Mouse (Mus musculus) ES-Bruce4 (cell line): ENCODE measurements around the gene Ctdsp1. TPM values are rescaled to one million over a fixed set of nuclear protein-coding genes. Genes with fewer than 3 reads are reported as not detected.

Experiments used
- H3K27ac ChIP-seq: 2 replicates; pipeline ENCODE4 v1.5.1; 2012; ENCODE audit warnings: low read length, inconsistent platforms; ENCODE audit not compliant: insufficient read depth
- H3K27me3 ChIP-seq: 2 replicates; pipeline ENCODE4 v1.6.1; 2012; ENCODE audit warnings: mild to moderate bottlenecking, low read length, inconsistent platforms; ENCODE audit not compliant: control insufficient read depth, poor library complexity, insufficient read depth, severe bottlenecking
- H3K36me3 ChIP-seq: 2 replicates; pipeline ENCODE4 v1.6.1; 2012; ENCODE audit warnings: inconsistent platforms, mild to moderate bottlenecking, low read length, moderate library complexity; ENCODE audit not compliant: control insufficient read depth, poor library complexity, insufficient read depth, severe bottlenecking
- H3K4me1 ChIP-seq: one replicate; pipeline ENCODE4 v1.8.1; 2011; ENCODE audit warnings: low read length; ENCODE audit not compliant: control insufficient read depth, insufficient read depth
- H3K4me3 ChIP-seq: 2 replicates; pipeline ENCODE4 v1.5.1; 2011; ENCODE audit warnings: low read depth, mild to moderate bottlenecking, low read length
- H3K9ac ChIP-seq: 2 replicates; pipeline ENCODE4 v1.6.1; 2012; ENCODE audit warnings: low read depth, mild to moderate bottlenecking, inconsistent platforms; ENCODE audit not compliant: poor library complexity, severe bottlenecking
- H3K9me3 ChIP-seq: replicated peaks from 2 replicates; pipeline ENCODE4 v1.6.1; 2012; ENCODE audit warnings: mild to moderate bottlenecking, low read length, inconsistent platforms; ENCODE audit not compliant: control insufficient read depth, poor library complexity, insufficient read depth, severe bottlenecking
- CTCF ChIP-seq: IDR thresholded peaks from one replicate; pipeline ENCODE4 v1.8.1; 2011; ENCODE audit warnings: low read depth, low read length
- EP300 ChIP-seq: IDR thresholded peaks from 2 replicates; pipeline ENCODE4 v1.6.1; 2011; ENCODE audit warnings: low read depth, low read length; ENCODE audit not compliant: insufficient read depth
- POLR2A ChIP-seq: IDR thresholded peaks from one replicate; pipeline ENCODE4 v1.8.1; 2011; ENCODE audit warnings: low read length; ENCODE audit not compliant: insufficient read depth
- polyA plus RNA-seq: library from polyadenylated mRNA; stranded (reverse); fragments of >200 nt; gene quantifications from 2 replicates; pipeline ENCODE4 v1.2.4, GENCODE M21; 2011; ENCODE audit warnings: low read depth; ENCODE audit not compliant: missing spikeins, insufficient read depth, insufficient read length

Ctdsp1 gene
- polyA plus RNA-seq, 1 experiment, result 28.6 TPM

- Histone ChIP-seq H3K9me3 (no peaks in the 10 kb centered on the region), H3K4me1 (peaks cover 8% of the 10 kb centered on the region), H3K4me3 (peak overlapping the region; percentile 54), H3K9ac (peak overlapping the region; percentile 49), H3K27me3 (no peaks in the 10 kb centered on the region), H3K27ac (peak overlapping the region; percentile 70), H3K36me3 (no peaks in the 10 kb centered on the region)
- TF ChIP-seq CTCF (no peak), EP300 (no peak), POLR2A (no peak)
These were observed 3.8 kb upstream of the Ctdsp1 start for GRCm38 (mm10) chr1:74387386-74387988.

GRCm38 (mm10) chr1:74388398-74388920 is 2.9 kb upstream of the Ctdsp1 start:
- TF ChIP-seq EP300 (no peak), CTCF (no peak), POLR2A (no peak)
- Histone ChIP-seq H3K36me3 (no peaks in the 10 kb centered on the region), H3K9ac (no peak overlapping the region), H3K9me3 (no peaks in the 10 kb centered on the region), H3K4me1 (peaks cover 5% of the 10 kb centered on the region), H3K27ac (no peak overlapping the region), H3K4me3 (no peak overlapping the region), H3K27me3 (no peaks in the 10 kb centered on the region)

- H3K9me3 ChIP-seq, result no peaks in the 10 kb centered on the region
- peaks cover 3% of the 10 kb centered on the region; the same call in 1 of the 2 replicates for H3K36me3 ChIP-seq
- no peaks in the 10 kb centered on the region for H3K4me1 ChIP-seq
- TF ChIP-seq EP300 (no peak), POLR2A (no peak), CTCF (no peak)
- peak overlapping the region; percentile 97 for H3K9ac ChIP-seq
- no peaks in the 10 kb centered on the region for H3K27me3 ChIP-seq
- H3K4me3 ChIP-seq, result peak overlapping the region; percentile 51
- 0 out of 2 replicates have a peak overlapping the region, but pooled peaks have one; percentile 3 for H3K27ac ChIP-seq
These were observed 1.4 kb upstream of the Ctdsp1 start for GRCm38 (mm10) chr1:74389831-74390286.

GRCm38 (mm10) chr1:74390287-74390906 is 912 bp upstream of the Ctdsp1 start:
- Histone ChIP-seq H3K4me1 (no peaks in the 10 kb centered on the region), H3K27ac (peak overlapping the region; percentile 41; the same call in 1 of the 2 replicates)

GRCm38 (mm10) chr1:74391844-74392441 is 634 bp downstream of the Ctdsp1 start:
- no peaks in the 10 kb centered on the region for H3K4me1 ChIP-seq
- H3K4me3 ChIP-seq, result peak overlapping the region; percentile 66
- TF ChIP-seq CTCF, result no peak
- no peak for TF ChIP-seq POLR2A
- TF ChIP-seq EP300, result no peak
- H3K9ac ChIP-seq, result peak overlapping the region; percentile 97
- no peak overlapping the region for H3K27ac ChIP-seq
- H3K27me3 ChIP-seq, result no peaks in the 10 kb centered on the region
- peaks cover 8% of the 10 kb centered on the region; the same call in 1 of the 2 replicates for H3K36me3 ChIP-seq
- no peaks in the 10 kb centered on the region for H3K9me3 ChIP-seq

More at GRCm38 (mm10) chr1:74390287-74390906, 912 bp upstream of the Ctdsp1 start:
- Histone ChIP-seq H3K4me3 (peak overlapping the region; percentile 60), H3K9ac (peak overlapping the region; percentile 97), H3K27me3 (no peaks in the 10 kb centered on the region), H3K36me3 (peaks cover 8% of the 10 kb centered on the region; the same call in 1 of the 2 replicates), H3K9me3 (no peaks in the 10 kb centered on the region)
- TF ChIP-seq CTCF (peak; percentile 95), POLR2A (no peak), EP300 (peak; percentile 40; the same call in 1 of the 2 replicates)
